Mouse (Mus musculus) spleen, adult 12 weeks (tissue): Measurements from ENCODE around the gene Tmem131l.
"Not testable (repeated sequence)": the region's sequence is repeated elsewhere in the genome, so short reads cannot be mapped to it uniquely, and the experiment has no call there.

ENCODE experiments used
- DNase-seq: peaks from one replicate; pipeline ENCODE4 v3.0.0; 2022; ENCODE audit warnings: low spot score

The Tmem131l gene

DNA sequence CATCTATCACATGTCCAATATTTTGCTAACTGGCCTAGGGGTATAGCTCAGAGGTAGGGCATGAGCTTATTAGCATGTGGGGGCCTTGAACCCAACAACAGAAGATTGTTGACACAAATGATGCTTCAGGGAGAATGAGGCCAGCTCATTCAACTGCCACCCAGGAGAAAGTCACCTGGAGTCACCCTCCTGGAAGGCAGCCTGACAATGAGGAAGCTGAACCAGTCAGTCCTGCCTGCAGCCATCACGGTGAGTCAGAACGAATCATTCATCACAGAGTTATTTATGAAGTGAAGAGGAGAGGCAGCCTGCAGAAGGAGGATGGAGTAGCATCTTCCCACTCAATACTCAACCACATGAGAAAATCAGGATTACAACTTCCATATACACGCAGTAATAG is 124.9 kb downstream of the Tmem131l start:
- no peak for DNase-seq

DNA sequence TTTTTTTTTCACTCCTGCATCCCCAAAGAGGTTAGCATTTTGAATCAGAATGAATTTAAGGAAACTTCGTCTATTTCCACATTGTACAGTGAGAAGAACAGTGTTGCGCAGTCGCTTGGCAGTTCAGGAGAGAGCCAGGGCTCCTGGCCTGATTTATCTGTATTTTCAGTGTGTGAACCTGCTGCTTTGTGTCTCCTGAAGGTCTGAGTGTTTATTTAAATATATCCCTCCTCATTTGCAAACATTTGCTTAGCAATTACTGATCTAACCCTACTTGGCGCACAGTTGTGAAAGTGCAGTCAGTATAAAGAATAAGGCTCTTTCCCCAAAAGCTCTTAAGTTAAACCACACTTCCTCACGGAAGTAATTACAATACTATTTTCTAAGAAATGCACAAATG is 129.3 kb downstream of the Tmem131l start:
- DNase-seq, result no peak

DNA sequence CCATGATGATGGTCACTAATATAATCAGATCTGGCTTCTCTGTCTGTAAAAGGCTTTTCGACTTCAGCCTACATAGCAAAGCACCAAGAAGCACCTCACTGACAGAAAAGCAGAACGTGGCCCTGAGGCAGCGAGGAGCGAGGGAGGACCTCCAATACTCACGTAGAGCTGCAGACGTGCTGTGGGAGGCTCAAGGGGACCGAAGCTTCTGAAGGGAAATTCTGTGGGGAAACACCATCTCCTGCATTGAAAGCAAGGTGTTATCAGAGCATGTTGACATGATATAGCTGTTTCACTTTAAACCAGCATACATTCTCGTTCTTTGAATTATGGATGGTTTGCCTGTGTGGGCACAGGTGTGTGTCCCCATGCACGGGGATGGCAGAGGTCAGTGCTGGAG is 133.8 kb downstream of the Tmem131l start:
- DNase-seq, result no peak

DNA sequence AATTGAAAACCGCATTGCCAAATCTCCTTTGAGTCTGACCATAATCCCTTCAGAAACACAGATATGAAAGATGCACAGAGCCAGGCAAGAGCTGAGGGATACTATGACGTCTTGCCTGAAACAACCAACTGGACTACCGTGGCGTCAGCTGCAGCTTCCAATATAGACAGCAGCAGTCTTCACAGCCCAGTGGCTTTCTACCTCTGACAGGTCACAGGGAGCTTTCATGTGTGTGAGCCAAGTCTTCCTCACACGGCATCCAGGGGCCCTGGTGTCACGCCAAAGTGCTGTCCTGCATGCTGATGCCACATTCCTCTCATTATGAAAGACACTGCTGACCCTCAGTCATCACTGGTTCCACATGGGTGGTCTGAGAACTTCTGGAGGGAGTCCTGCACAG is 134.8 kb downstream of the Tmem131l start:
- no peak for DNase-seq

DNA sequence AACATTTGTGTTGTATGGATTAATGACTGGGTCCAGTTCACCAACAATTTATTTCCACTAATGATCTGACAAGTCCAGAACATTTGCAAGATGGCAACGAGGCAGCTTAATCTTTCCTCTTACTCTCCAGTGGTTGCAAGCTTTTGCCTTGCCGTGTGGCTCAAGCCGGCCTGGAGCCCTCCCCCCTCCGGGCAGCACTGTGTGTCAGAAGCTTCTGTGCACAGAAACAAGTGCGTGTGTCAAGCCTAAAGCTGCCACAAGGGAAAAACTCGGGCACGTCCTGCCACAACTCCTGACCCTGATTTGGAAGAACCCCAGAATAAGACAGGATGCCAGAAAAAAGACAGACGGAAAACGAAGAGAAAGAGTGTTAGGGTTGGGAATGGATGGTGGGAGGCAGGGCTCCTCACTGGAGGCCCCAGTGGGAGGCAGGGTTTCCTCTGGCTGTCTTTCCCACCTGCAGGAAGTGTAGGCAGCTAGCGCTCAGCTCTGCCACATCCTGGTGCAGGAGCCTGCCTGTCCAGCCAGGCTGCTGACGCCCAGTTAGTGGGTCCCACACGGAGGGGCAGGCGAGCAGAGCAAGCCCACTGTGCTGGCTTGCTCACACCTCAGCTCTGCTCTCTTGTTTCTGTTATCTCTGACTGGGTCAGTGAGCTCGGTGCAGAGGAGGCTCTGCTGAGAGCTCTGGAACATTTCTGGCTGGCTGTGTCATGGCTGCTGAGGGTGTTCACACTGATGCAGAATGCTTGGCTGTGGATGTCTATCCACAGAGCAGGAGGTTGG is 135.6 kb downstream of the Tmem131l start:
- no peak for DNase-seq

DNA sequence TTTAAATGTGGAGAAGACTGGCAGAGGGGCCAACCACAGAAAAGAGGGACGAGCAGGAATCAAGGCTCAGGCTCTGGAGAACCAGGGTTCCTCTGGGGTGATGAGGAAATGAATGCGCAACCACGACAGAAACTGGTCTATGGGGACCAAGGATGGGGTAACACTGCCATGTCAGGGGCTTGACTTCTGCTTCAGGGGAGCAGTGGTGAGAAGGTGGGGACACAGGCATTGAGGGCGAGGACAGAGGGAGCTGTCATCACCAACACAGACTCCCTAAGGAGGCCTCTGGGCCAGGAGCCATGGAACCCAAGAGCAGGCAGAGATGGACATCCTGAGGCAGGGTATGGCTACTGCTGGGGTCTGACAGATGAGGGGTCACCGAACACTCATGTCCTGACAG is 137.0 kb downstream of the Tmem131l start:
- no peak for DNase-seq

DNA sequence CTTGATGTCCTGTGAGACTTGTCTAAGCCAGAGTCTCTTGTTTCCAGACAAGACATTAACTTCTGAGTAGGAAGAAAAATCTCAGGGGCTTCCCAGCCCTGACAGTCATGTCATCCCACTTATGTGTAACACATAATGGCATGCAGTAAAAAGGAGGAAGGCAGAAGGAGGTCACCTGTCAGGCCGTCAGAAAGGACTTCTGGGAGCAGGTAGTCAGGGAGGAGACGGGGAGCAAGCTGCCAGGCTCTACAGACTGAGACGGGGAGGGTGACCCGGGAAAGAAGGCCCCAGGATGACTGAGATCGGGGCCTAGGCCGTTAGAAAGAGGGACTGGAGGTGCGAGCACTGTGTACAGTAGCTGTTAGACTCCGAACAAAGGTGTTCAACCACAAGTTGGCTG is 137.5 kb downstream of the Tmem131l start:
- DNase-seq, result no peak

DNA sequence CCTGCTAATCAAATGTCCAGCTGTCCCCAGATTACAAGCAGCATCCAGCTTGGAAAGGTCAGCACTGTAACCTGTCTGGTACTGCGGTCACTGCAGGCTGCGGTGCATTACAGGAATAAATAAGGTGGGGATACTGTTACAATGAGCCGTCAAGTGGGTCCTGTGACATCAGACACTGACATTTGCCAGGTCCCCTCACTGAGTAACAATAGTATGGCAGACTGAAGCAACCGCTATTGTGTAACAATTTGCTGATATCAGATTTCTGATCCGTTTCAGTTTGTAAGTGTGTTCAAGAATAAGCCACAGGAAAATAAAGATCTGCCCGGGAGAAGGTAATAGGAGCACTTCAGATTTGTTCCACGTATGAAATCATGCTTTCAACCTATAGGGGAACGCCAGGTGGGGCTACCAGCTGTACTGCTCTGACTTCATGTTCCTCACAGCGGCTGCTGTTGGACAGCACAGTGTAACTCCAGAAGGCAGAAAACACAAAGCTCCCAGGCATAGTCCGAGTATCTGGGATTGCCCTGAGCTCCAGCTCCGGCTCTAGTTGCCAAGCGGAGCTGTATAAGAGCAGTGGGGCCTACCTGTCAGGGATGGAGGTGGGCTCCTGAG is 139.1 kb downstream of the Tmem131l start:
- DNase-seq, result no peak

DNA sequence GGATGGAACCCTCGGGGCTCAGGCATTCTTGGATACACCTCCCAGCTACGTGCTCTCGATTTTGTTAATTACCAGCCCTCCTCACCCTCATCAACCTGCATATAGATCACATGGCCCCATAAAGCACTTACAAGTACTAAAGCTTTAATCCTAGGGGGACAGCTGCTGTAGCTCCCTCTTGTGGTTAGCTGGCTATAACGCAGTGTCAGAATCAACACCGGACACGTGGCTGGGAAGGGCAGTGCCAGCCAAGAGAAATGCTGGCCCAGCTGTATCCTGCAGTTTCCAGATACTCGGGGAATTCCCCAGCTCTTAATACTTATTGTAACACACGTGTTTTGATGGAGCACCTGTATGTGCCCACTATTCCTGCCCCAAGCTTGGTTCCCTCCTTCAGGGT is 140.4 kb downstream of the Tmem131l start:
- no peak for DNase-seq

DNA sequence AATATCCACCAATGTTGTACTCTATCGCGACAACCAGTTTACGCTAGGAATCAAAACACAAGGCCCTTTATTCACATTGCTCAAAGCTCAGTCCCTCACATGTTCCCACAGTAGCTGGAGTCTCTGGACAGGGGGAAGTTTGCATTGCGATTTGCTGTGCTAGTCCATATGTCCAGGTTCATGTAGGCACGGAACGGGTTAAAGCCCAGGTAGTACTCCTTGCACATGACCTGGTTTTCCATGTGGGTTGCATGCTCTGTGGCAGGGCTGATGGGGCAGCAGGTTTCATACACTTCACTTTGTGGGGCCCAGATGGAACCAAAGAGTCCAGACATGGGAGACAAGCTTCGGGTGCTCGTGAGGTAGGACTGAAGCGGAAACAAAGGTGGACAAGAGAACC is 141.7 kb downstream of the Tmem131l start:
- DNase-seq, result no peak

DNA sequence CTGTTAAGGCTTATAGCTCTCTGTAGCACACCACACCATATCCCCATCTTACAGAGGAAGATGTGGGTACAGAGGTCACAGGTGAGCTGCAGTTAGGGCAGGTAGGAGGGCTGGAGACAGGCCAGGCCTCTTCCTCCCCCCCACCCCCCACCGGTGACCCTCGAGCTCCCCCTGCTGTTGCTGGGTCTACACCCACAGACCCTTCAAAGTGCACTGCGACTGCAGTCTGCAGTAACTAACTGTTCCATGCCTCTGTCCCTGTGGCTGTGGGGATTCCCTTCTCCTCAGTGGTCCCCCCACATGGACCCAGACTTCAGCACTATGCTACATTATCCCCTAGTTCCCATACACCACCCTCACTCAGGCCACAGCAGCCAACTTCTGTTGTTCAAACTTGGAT is 144.2 kb downstream of the Tmem131l start:
- DNase-seq, result no peak

DNA sequence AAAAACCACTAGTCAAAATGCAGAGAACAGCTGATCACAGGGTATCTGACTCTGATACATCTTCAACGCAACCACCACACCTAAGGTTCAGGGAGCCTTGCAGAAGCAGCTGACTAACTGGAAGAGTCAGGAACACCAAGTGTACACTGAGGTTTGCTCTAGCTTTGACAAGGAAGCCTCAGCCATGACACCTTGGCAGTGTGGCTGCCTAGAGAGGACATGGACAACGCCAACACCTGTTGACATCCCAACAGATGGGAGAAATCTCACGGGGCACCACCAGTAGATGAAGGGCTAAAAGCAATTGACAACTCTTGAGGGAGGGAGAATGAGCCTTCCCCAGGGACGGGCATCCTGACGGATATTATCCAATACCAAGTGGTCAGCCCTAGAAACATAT is 144.9 kb downstream of the Tmem131l start:
- DNase-seq, result no peak

DNA sequence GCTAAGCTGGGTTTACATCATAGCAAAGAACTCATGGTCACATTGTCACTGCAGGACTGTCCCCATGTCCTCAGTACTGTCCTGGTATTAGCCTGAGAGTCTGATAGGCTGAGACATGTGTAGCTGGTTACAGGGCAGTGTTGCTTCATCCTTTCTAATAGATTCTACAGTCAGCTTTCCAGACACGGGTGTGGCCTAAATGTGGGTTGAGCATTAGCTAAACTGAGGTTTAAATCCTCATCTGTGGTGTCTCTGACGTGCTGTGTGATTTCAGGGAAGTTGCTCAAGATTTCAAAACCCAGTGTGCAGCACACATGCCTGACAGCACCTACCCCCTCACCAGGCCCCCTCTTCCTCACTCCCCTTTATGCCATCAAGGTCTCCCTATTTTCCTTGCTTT is 154.8 kb downstream of the Tmem131l start:
- no peak for DNase-seq

DNA sequence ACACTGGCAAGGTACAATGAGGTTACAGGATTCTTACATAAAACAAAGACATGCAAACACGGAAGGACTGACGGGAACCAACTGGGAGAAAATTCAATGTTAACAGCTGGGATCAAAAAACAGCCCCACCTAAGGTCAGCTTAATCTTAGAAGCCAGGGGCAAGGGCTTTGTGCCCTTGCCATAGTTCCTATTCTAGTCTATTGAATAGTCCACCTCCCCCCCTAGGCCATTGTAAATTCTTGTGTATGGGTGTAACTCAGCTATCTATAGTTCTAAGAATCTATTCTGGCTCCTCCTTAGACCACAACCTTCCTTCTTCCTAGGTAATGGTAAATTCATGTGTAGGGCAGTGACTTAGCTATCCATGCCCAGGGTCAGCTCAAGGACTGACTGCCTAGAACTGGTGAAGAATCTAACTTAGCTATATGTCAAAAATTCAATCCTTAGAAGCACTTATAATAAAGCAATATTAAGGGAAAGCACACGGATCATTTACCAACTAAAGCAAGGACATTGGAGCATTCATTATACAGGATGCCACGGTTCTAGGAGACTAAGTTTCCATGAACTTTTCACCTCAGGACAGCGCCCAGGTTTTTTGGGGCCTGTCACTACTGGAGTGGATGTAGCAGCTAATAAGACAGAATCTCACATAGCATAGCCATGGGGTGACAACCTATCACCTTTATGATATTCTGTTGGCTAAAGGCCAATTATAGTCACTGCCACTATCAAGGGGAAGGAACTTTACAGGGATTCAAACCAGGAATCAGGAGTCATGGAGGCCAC is 160.5 kb downstream of the Tmem131l start:
- not testable (repeated sequence) for DNase-seq

DNA sequence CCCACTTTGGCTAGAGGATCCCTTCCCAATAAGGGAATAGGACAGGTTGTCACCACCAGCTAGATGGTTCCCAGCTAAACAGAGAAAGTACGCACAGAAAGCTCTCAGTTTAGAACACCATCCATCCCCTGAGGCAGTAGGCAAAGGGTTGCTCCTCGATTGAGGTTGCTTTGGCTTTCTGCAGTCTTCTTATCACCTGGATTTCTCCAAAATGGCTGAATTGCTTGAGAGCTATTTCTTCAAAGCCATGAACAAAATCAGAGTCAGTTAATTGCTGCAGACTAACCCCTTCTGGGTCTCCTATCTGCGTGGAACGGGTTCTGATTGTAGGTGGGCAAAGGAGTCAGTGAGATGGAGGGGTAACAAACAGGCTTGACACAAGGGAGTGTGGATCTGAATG is 161.2 kb downstream of the Tmem131l start:
- DNase-seq, result no peak

DNA sequence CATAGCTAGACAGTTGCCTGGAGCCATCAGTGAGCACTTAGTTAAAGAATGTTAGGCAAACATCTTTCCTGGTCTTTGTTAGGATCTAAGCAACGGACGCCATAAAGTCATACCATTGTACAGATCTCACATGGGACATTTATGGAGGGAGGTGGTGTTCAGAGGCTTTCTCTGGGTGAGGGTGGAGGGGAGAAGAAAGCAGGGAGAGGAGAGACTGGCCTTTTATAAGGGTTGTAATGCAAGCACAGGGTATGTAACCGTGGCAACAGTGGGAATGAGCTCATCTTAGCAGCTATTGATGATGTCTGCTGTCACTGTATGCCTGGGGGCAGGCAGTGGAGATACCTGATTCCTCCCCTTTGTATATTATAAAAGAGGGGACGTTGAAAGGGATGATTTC is 163.7 kb downstream of the Tmem131l start:
- DNase-seq, result no peak

DNA sequence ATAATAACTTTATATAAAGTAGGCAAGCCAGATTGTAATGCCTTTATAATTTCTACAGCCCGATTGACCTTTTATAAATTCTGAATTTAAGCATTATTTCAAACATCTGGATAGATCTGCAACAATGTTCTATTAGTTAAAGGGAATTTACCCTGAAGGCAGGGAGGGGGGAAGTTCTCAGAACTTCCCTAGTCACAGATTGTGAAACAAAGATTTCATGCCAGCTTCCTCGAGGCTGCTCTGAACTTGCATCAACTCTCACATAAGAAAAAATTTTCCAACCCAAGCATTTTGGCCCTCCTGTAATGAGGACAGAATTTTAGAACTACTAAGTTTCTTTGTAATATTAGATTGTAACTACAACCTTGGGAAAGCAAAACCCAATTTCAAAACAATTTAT is 164.9 kb downstream of the Tmem131l start:
- DNase-seq, result not testable (repeated sequence)

DNA sequence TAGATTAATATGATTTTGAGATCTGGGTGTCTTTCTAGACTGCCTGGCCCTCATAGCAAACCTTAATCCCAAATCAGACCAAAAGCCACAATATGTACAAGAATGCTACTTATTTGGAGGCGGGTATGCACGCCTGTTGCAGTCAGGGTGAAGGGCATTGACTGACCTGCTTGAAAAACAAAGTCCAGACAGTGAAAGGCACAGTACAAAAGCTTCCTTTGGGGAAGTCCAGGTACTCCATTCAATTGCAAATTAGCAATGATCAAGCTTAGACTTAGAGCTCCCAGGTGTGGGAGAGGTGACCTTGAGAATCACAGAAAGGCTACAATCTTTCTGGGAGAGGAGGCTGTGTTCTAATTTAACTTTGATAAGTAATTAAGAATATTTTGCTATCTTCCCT is 167.1 kb downstream of the Tmem131l start:
- DNase-seq, result not testable (repeated sequence)

DNA sequence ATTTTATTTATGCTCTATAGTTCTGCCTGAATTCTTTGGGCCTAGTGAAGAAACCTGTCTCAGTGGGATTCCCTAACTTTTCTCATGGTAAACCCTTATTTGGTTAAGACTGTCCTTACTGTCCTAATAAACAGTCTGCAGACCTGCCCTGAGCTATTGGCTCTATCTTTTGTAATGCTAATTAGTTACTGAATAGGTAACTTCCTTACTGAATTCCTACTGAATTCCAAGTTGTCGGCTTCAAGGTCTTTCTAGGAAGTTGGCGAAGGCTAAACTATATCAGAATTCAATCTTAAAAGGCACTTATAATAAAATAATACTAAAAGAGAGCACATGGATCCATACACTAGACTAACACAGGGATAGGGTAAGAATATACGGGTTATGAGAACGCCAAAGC is 168.0 kb downstream of the Tmem131l start:
- not testable (repeated sequence) for DNase-seq

DNA sequence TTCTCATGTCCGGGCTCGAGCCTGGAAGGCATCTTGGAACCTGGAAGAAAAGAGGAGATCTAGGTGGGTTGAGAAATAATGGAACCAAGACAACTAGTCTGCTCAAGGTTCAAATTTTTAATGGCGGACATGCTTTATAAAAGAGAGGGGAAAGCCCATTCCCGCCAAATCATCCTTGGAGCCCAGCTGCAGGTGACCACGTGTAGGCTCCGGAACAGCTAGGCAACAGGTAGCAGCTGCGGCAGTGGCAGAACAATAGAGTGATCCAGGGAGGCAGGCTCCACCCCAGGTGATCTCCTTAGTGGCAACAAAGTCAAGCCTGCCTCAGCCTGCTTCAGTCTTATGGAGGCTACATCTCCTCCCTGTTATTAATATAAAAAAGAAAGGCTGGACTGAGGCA is 168.4 kb downstream of the Tmem131l start:
- not testable (repeated sequence) for DNase-seq

DNA sequence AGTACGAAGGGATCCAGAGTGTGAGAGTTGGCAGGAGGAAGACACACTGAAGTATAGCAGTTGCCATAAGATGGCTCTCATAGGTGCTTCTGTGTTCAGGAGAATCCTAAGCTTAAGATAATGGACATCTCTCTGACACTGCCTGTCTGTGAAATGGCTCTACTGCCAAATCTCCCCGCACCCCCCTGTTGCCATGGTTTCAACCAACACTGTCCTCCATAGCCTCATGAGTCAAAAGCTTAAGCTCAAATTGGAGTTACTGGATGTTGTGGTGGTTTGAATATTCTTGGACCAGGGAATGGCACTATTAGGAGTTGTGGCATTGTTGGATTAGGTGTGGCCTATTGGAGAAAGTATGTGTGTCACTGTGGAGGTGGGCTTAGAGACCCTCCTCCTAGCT is 170.2 kb downstream of the Tmem131l start:
- DNase-seq, result no peak

DNA sequence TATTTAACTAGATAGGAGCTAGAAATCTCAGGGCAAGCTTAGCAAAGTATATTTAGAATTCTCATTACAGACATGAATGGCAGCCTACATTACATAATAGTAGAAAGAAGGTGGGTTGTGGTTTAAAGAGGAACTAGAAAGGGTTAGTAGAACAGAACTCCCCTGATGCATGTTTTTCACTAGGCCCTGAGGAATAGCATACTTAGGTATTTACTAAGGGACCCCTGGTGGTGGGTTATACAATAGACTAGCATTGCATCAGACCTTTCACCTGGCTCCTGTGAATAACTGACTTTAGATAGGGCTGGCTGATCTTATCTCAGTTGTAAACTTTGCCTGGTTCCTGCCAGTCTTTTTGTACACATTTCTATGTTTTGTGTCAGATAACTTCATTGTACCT is 172.9 kb downstream of the Tmem131l start:
- DNase-seq, result not testable (repeated sequence)

DNA sequence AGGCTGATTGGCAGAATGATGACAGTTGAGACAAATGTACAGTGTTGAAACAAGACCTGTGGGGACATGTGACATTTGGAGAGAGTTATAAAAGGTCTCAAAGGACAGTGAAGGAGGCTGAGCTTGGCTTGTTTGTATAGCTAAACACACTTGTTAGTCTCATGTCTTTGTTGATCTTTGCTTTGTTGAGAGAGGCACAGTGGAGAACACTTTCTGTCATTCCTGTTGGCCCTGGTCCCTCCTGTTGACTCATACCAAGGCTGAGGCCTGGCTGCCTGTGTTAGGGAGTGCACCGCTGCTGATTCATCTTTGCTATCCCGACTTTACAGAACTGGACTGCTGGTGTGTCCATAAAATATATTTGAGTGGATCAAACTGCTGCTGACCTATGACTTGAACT is 174.8 kb downstream of the Tmem131l start:
- DNase-seq, result no peak
